Mouse (Mus musculus): ENCODE measurements at regions not wholly inside any gene's neighbourhood (a gene's known extent, or its start where the extent isn't known, plus 50 kb on each side); places are given as distances from the start of the nearest gene placed in this dataset.

- TF ChIP-seq POLR2A (IDR thresholded peaks at IDR 0.05; ENCODE audit: extremely low read depth, insufficient read depth, low read length) (no peak), CTCF (IDR thresholded peaks at IDR 0.05; ENCODE audit: extremely low read depth, insufficient read depth, low read length) (no peak)
Measured at GRCm38 (mm10) chr13:60445164-60445563, 156.6 kb upstream of the Dapk1 start.
